Mouse (Mus musculus): ENCODE measurements around the gene Myo7a.

The Myo7a gene

DNA sequence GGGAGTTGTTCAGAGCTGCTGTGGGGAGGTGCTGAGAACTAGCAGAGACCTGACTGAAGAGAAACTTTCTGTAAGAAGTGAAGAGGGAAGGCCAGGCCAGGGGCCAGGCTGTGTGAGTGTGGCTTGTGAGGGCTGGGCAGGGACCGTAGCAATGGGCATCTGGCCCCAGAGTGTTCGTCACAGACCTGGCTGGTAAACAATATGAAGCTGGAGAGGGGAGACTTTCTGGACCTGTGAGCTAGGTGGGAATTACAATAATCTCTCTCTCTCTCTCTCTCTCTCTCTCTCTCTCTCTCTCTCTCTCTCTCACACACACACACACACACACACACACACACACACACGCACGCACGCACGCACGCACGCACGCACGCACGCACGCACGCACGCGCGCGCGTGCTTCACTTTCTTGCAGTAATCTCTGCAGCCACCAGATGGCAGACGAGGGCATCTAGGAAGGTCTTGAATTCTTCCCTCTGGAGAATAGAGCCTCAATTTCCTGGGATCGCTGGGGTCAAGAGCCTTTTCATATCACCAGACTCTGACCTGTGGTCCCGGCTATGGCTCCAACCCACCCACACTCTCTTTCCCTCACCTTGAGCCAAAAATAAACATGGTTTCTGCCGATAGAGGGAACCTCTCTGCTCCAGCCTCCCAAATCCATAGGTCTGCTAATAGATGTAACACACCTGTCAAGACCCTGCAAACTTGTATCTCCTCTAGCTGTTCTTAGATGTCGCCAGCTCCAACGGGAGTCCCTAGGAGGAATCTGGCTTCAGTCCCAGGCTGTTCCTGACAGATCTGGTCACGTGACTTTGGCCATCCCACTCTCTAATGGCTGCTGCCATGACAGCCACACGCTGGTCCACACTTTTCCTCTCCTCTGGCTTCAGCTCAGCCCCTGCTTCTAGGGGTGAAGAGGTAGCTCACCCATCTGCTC, 16.1 kb downstream of the Myo7a start:
- DNase-seq (ENCODE audit: low read depth, low spot score) = no peak

- no peak for DNase-seq (ENCODE audit: low read depth, low spot score)
Observed at GRCm38 (mm10) chr7:98102488-98102887, 16.8 kb downstream of the Myo7a start.

DNA sequence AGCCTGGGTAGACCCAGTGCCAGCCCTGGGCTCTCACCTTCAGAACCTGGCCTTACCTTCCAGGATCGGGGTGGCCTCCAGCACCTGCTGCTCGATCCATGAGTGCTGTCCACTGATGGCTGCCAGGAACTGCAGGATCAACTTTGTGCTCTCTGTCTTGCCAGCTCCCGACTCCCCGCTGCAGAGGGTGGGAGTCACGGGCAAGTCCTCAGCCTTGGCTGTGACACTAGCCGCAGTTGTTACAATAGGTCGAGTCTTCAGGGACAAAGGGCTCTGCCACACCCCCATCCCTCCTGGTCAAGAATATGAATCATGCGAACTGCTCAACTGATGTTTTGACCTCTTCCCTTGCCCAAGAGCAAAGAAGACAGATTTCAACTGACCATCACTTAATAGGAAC, 21.8 kb downstream of the Myo7a start:
- DNase-seq (ENCODE audit: low read depth, low spot score) = no peak

- DNase-seq (ENCODE audit: low read depth, low spot score) = no peak
Observed at GRCm38 (mm10) chr7:98095852-98096251, 23.5 kb downstream of the Myo7a start.

DNA sequence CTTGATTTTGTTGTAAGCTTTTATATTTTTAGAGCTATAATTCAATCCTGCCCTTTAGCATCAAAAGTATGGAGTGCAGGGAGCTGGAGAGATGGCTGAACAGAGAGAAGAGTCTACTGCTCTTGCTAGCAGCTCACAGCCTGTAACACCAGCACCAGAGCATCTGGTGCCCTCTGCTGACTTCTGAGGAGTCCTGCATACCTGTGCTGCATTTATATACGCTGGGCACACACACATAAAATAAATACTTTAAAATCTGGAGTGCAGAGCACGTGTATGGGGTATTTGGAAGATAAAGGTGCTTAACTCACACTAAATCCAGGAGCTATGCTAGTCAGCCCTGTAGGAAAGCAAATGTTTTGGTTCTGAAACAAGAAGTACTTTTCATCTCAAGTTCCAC, 33.0 kb downstream of the Myo7a start:
- DNase-seq (ENCODE audit: low read depth, low spot score) = no peak

DNA sequence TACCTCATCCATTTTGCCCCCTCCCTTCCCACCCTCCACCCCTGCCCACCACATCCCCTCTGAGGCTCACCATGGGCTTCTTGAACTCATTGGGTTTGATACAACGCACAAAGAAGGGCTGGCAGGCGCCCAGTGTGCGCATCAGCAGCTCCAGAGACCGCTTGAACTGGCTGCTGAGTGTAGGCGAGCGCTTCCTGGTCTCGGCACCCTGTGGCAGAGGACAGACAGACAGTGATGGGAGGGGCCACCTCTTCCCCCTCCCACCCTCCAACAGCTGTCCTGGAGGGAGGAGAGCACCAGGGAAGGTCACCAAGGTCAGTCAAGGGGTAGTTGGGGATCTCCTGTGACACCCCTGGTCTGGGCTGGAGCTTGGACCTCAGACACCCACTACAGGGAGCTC, 34.0 kb downstream of the Myo7a start:
- no peak for DNase-seq (ENCODE audit: low read depth, low spot score)

GRCm38 (mm10) chr7:98084541-98085293, 34.6 kb downstream of the Myo7a start:
- DNase-seq (ENCODE audit: low read depth, low spot score) = no peak

- DNase-seq (ENCODE audit: low read depth, low spot score) = no peak
Observed at GRCm38 (mm10) chr7:98082376-98082775, 36.9 kb downstream of the Myo7a start.

- no peak for DNase-seq (ENCODE audit: low read depth, low spot score)
Observed at GRCm38 (mm10) chr7:98077453-98077852, 41.9 kb downstream of the Myo7a start.

- peak; percentile 48 for DNase-seq (ENCODE audit: low read depth, low spot score)
Observed at GRCm38 (mm10) chr7:98071620-98072019, 47.7 kb downstream of the Myo7a start.

GRCm38 (mm10) chr7:98066229-98066628, 53.1 kb downstream of the Myo7a start:
- DNase-seq (ENCODE audit: low read depth, low spot score) = no peak

GRCm38 (mm10) chr7:98054942-98055341, 64.4 kb downstream of the Myo7a start:
- no peak for DNase-seq (ENCODE audit: low read depth, low spot score)

DNA sequence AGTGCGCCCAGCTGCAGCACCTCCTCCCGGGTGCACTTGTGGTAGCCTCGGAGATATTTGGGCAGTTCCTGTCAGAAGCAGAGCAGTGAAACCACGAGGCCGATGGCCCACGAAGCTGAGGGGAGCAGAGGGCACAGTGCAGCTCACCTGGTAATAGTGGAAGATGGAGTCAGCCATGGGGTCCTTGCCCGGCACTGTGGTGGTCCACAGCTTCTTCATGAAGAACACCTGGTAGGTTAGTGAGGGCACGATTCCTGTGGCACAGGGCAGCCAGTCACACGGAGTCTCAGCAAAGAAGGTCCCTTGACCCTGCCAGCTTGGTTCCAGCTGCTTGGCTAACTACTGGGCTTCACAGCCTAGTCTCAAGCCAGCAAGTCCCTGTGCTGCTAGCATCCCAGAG, 64.9 kb downstream of the Myo7a start:
- no peak for DNase-seq (ENCODE audit: low read depth, low spot score)

GRCm38 (mm10) chr7:98051980-98052379, 67.3 kb downstream of the Myo7a start:
- DNase-seq (ENCODE audit: low read depth, low spot score) = no peak

- DNase-seq (ENCODE audit: low read depth, low spot score) = no peak
Observed at GRCm38 (mm10) chr7:98048101-98048824, 71.1 kb downstream of the Myo7a start.

- DNase-seq (ENCODE audit: low read depth, low spot score) = no peak
Observed at GRCm38 (mm10) chr7:98002617-98003016, 116.7 kb downstream of the Myo7a start.

Data from WW6 (cell line).